Mouse (Mus musculus): ENCODE data around the gene Abraxas2. TPM values are rescaled to one million over a fixed set of nuclear protein-coding genes. Genes with fewer than 3 reads are reported as not detected.

The Abraxas2 gene
- polyA plus RNA-seq, 1 experiment from 2014 or later: 34.3 TPM

DNA sequence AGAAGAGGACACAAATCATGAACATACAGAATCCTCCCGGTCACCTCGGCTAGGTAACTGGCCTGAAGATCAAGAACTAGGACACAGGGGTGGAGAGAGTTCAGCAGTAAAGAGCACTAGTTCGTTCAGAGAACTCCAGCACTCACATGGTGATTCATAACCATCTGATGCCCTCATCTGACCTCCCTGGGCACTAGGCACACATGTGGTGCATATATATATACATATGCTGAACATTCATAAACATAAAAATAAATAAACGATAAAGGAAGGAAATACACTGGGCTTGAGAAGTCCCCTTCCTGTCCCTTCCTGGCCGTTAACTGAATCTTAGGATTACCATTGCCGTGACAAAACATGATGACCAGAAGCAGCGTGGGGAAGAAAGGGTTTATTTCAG lies 33.8 kb downstream of the Abraxas2 start:
- no peak overlapping the region for H3K4me3 ChIP-seq
- DNase-seq (ENCODE audit: low spot score): no peak
- no peaks in the 10 kb centered on the region for H3K9me3 ChIP-seq
- H3K27ac ChIP-seq (replicated peaks): no peak overlapping the region
- WGBS: 79% methylated on average over 7 of the region's 7 CpGs
- peaks cover 8% of the 10 kb centered on the region for H3K4me1 ChIP-seq
- no peaks in the 10 kb centered on the region for H3K36me3 ChIP-seq (replicated peaks)
- H3K27me3 ChIP-seq (replicated peaks; ENCODE audit: low read depth, poor library complexity, severe bottlenecking): no peaks in the 10 kb centered on the region

DNA sequence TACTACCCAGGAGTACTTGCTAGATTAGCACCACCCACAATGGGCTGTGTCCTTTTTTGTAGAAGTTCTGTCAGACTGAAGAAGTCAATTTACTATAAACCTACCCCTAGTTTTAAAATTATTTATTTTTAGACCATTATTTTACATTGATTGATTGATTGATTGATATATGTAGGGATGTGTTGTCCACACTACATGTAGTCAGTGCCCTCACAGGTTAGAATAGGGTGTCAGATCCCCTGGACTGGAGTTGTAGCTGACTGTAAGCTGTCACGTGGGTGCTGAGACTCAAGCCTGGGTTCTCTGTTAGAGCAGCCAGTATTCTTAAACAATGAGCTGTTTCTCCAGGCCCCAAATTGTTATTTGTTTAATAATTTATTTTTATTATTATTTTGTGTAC lies 34.3 kb downstream of the Abraxas2 start:
- Histone ChIP-seq H3K27me3 (replicated peaks; ENCODE audit: low read depth, poor library complexity, severe bottlenecking) (no peaks in the 10 kb centered on the region), H3K27ac (replicated peaks) (no peak overlapping the region), H3K36me3 (replicated peaks) (no peaks in the 10 kb centered on the region), H3K4me3 (no peak overlapping the region), H3K4me1 (peaks cover 4% of the 10 kb centered on the region), H3K9me3 (no peaks in the 10 kb centered on the region)
- DNase-seq (ENCODE audit: low spot score): no peak
- WGBS: 79% methylated on average over 1 of the region's 1 CpGs

DNA sequence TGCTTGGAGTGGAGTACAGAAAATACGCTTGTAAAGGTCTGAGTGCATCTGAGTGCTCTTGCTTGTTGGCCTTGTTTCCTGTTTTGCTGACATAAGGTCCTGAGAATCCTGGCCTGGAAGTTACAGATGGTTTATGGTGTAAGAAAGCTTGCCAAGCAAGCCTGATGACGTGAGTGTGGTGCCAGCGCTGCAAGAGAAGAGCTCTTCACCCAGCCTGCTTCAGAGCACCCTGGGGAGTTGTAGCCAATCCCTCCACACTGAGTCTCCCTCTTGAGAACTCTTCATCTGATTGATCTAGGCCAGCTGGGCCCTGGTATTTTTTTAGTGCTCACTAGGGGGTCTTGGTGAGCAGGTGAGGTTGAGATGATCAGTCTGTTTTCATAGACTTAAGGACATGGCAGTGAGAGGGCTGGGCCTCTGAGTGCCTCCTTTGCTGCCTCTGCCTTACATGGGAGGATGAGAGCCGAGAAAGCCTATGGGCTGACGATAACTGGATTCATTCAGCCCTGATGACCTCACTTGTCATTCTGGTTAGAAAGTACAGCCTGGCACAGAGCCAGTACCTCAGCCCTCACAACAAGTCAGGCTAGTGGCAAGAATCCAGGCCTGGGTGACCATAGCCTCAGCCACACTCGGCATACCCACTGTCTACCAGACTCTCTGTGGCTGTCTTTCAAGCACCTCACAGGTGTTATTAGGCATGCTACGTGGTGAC lies 36.0 kb downstream of the Abraxas2 start:
- Histone ChIP-seq H3K4me3 (no peak overlapping the region), H3K27me3 (replicated peaks; ENCODE audit: low read depth, poor library complexity, severe bottlenecking) (no peaks in the 10 kb centered on the region), H3K27ac (replicated peaks) (no peak overlapping the region), H3K9me3 (no peaks in the 10 kb centered on the region), H3K4me1 (peaks cover 4% of the 10 kb centered on the region; the same call in 1 of the 2 replicates), H3K36me3 (replicated peaks) (no peaks in the 10 kb centered on the region)
- DNase-seq (ENCODE audit: low spot score): no peak
- WGBS: 81% methylated on average over 7 of the region's 7 CpGs

DNA sequence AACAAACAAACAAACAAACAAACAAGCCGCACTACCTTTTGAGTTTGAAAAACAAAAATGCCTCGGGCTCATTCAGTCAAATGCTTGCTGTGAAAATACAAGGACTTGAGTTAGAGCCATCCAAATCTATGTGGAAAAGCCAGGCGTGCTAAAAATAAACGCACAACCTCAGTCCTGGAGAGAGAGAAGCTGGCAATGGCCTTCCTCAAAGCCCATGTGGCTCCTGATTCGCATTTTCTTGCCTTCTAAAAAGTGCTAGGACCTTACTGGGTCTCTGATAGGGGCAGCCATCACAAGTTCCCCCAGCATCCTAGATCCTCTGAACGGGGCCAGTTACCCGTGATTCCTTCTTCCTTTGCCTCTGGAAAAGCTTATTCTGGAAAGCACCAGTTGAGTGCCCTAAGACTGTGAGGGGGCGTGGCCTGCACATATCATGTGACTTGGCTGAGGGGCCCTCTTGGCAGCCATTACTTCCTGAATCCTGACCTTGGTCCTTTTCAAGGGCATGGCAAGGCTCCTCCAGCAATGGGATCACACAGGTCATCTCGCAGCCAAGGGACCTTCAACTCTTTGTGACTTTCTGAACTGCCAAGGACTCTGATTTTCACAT lies 37.3 kb downstream of the Abraxas2 start:
- WGBS: 87% methylated on average over 9 of the region's 9 CpGs
- DNase-seq (ENCODE audit: low spot score): no peak
- H3K4me3 ChIP-seq: no peak overlapping the region
- H3K36me3 ChIP-seq (replicated peaks): no peaks in the 10 kb centered on the region
- no peaks in the 10 kb centered on the region for H3K9me3 ChIP-seq
- H3K27ac ChIP-seq (replicated peaks): no peak overlapping the region
- H3K27me3 ChIP-seq (replicated peaks; ENCODE audit: low read depth, poor library complexity, severe bottlenecking): no peaks in the 10 kb centered on the region
- H3K4me1 ChIP-seq: peaks cover 4% of the 10 kb centered on the region; the same call in 1 of the 2 replicates

DNA sequence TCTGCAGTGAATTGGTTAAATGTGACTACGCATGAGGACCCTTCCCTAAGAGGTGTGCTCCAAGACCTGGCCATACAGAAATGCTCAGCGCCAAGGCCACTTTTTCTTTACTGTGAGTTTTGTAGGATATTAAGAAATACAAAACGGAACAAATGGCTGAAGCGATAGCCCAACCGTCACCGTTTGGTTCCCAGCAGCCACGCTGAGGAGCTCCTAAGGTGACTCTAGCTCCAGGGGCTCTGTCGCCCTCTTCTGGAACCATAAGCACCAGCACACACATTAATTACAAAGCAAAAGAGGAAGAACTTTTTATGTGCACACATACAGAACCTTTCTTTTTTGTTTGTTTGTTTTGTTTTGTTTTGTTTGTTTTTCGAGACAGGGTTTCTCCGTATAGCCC lies 38.2 kb downstream of the Abraxas2 start:
- H3K27ac ChIP-seq (replicated peaks): no peak overlapping the region
- no peaks in the 10 kb centered on the region for H3K36me3 ChIP-seq (replicated peaks)
- H3K27me3 ChIP-seq (replicated peaks; ENCODE audit: low read depth, poor library complexity, severe bottlenecking): no peaks in the 10 kb centered on the region
- H3K9me3 ChIP-seq: no peaks in the 10 kb centered on the region
- no peak overlapping the region for H3K4me3 ChIP-seq
- 79% methylated on average over 10 of the region's 10 CpGs for WGBS
- no peak for DNase-seq (ENCODE audit: low spot score)
- no peaks in the 10 kb centered on the region for H3K4me1 ChIP-seq

DNA sequence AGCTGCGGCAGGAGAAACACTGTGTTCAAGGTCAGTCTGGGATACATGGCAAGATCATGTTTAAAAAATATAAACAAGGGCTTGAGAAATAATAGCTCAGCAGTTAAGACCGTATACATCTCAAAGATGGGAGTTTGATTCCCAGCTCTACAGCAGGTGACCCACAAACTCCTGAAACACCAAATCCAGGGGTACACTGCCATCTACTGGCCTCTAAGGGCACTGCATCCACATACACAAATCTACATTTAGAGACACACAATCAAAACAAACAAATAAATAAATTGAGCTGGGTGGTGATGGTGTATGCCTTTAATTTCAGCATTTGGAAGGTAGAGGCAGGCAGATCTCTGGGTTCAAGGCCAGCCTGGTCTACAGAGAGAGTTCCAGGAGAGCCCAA lies 39.2 kb downstream of the Abraxas2 start:
- H3K9me3 ChIP-seq: no peaks in the 10 kb centered on the region
- no peaks in the 10 kb centered on the region for H3K36me3 ChIP-seq (replicated peaks)
- H3K4me3 ChIP-seq: no peak overlapping the region
- no peak overlapping the region for H3K27ac ChIP-seq (replicated peaks)
- WGBS: 89% methylated on average over 2 of the region's 2 CpGs
- DNase-seq (ENCODE audit: low spot score): no peak
- H3K27me3 ChIP-seq (replicated peaks; ENCODE audit: low read depth, poor library complexity, severe bottlenecking): no peaks in the 10 kb centered on the region
- no peaks in the 10 kb centered on the region for H3K4me1 ChIP-seq

DNA sequence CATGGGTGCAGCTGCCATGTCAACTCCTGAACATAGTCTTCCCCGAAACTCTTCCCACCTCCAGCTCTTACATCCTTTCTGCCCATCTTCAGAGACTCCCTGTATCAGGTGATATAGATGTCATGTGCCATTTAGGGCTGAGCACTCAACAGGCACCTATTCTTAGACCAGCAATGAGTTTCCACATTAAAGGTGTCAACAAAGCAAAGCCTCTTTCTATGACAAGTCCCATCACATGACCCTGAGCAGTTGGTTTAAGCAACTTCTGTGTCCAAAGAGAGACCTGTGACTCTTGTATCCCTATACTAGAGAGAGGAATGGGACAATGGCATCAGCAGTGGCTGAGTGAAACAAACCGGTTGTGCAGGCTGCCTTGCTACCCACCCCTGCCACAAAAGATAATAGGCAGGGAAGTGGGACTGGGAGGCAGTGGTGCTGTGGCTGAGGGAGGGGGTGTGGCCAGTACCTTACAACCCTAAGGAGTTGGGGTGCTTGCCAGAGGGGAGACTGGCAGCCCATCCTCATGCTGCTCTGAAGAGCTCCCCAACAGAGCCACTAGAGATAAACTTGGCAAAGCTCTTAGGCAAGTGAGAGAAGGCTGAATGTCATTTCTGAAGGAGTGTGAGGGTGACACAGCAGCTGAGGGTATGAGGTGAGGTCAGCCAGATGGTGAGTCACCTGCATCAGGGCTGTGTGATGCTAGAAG lies 42.0 kb downstream of the Abraxas2 start:
- DNase-seq (ENCODE audit: low spot score): no peak

DNA sequence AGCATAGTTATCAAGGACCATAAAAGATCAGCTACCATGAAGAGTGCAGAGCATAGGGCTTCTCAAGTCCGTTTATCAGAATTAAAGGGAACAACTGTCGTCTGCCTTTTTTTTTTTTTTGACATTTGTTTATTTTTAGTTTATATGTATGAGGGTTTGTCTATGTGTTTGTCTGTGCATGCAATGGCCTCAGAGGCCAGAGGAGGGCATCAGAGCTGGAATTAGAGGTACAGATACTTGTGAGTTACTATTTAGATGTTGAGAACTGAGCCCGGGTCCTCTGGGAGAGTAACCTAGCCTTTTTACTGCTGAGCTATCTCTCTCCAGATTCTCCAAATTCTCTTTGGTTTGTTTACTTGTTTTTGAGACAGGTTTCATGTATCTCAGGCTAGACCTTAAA lies 44.8 kb downstream of the Abraxas2 start:
- no peak overlapping the region for H3K4me3 ChIP-seq
- peaks cover 9% of the 10 kb centered on the region; the same call in 1 of the 2 replicates for H3K9me3 ChIP-seq
- 82% methylated on average over 3 of the region's 3 CpGs for WGBS
- no peaks in the 10 kb centered on the region for H3K4me1 ChIP-seq
- H3K27ac ChIP-seq (replicated peaks): no peak overlapping the region
- H3K36me3 ChIP-seq (replicated peaks): no peaks in the 10 kb centered on the region
- no peaks in the 10 kb centered on the region for H3K27me3 ChIP-seq (replicated peaks; ENCODE audit: low read depth, poor library complexity, severe bottlenecking)
- DNase-seq (ENCODE audit: low spot score): no peak

More for the DNA sequence above, 42.0 kb downstream of the Abraxas2 start:
- Histone ChIP-seq H3K27me3 (replicated peaks; ENCODE audit: low read depth, poor library complexity, severe bottlenecking) (no peaks in the 10 kb centered on the region), H3K4me1 (no peaks in the 10 kb centered on the region), H3K4me3 (no peak overlapping the region), H3K9me3 (no peaks in the 10 kb centered on the region), H3K36me3 (replicated peaks) (no peaks in the 10 kb centered on the region), H3K27ac (replicated peaks) (no peak overlapping the region)
- WGBS: 61% methylated on average over 2 of the region's 2 CpGs

DNA sequence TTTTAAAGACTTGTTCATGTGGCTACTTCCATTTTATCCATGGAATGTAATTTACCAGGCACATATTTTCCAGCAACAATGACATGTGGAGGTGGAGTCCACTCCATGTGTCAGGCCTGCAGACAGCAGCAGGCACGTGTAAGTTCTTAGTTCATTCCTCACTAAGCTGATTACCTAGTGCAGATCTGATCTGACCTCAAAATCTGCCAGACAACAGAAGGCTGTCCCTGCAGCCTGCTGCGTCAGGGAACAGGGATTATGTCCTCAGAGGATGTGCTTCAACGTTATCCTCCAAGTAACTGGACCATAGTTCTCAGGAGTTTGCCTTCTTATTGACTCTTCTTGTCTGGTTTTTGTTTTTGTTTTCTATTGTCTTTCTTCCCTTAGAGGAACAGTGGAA lies 62.9 kb downstream of the Abraxas2 start:
- 58% methylated on average over 3 of the region's 3 CpGs for WGBS
- DNase-seq (ENCODE audit: low spot score): no peak
- no peak overlapping the region for H3K4me3 ChIP-seq
- no peaks in the 10 kb centered on the region for H3K36me3 ChIP-seq (replicated peaks)
- H3K4me1 ChIP-seq: no peaks in the 10 kb centered on the region
- H3K27me3 ChIP-seq (replicated peaks; ENCODE audit: low read depth, poor library complexity, severe bottlenecking): no peaks in the 10 kb centered on the region
- peaks cover 9% of the 10 kb centered on the region; the same call in 1 of the 2 replicates for H3K9me3 ChIP-seq
- no peak overlapping the region for H3K27ac ChIP-seq (replicated peaks)

DNA sequence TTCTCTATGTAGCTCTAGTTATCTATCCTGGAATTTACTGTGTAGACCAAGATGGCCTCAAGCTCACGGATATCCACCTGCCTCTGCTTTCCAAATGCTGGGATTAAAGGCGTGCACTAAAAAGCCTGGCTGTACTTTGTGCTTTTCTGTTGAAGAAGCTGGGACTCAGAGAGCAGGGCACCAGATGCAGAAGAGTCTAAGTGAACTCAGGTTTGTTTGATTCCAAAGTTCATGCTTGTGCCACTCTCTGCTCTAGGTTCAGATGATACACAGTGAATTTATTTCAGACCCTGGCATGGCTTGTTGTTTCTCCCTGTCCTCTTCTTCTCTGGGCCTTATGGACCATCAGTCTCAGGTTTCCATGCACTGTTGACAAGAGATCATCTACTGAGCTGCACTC lies 66.2 kb downstream of the Abraxas2 start:
- H3K27me3 ChIP-seq (replicated peaks; ENCODE audit: low read depth, poor library complexity, severe bottlenecking): no peaks in the 10 kb centered on the region
- peaks cover 4% of the 10 kb centered on the region; the same call in 1 of the 2 replicates for H3K4me1 ChIP-seq
- H3K36me3 ChIP-seq (replicated peaks): no peaks in the 10 kb centered on the region
- H3K9me3 ChIP-seq: no peaks in the 10 kb centered on the region
- 75% methylated on average over 2 of the region's 2 CpGs for WGBS
- H3K27ac ChIP-seq (replicated peaks): no peak overlapping the region
- H3K4me3 ChIP-seq: no peak overlapping the region
- DNase-seq (ENCODE audit: low spot score): no peak

DNA sequence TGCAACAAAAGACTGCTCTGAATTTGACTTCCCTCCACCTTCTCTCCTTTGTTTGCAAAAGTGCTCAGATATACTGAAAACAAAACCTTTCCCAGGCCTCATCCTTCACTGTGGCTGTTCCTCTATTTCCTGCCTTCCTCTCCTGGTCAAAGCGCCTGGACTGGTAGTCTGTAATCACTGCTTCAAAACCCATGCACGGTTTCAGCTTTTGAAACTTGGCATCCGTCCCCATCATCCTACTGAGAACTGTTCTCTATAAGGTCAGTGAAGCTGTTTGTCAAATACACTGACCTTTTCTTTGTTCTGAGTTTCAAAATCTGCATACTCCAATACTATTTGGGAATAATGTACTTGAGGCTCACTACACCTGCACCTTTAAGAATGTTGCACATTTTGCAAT lies 68.2 kb downstream of the Abraxas2 start:
- H3K9me3 ChIP-seq: no peaks in the 10 kb centered on the region
- WGBS: 66% methylated on average over 3 of the region's 3 CpGs
- H3K36me3 ChIP-seq (replicated peaks): no peaks in the 10 kb centered on the region
- DNase-seq (ENCODE audit: low spot score): no peak
- H3K4me1 ChIP-seq: peaks cover 8% of the 10 kb centered on the region
- no peak overlapping the region for H3K27ac ChIP-seq (replicated peaks)
- H3K4me3 ChIP-seq: no peak overlapping the region
- H3K27me3 ChIP-seq (replicated peaks; ENCODE audit: low read depth, poor library complexity, severe bottlenecking): no peaks in the 10 kb centered on the region

DNA sequence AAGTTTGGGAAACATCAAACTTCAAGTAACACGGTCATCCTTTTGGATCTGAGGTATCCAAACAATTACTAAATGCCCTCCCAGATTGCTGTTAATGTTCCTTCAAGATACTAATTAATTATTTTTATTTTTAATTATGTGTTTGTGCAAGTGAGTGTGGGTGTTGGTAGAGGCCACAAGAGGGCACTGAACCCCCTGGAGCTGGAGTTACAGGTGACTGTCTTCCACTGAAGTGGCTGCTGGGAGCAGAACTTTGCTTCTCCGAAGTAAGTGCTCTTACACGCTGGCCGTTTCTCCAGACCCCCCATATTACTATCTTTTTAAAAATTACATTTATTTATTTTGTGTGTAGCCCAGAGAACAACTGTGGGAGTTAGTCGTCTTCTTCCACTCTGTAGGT lies 71.0 kb downstream of the Abraxas2 start:
- WGBS: 90% methylated on average over 5 of the region's 5 CpGs
- H3K36me3 ChIP-seq (replicated peaks): no peaks in the 10 kb centered on the region
- DNase-seq (ENCODE audit: low spot score): no peak
- no peaks in the 10 kb centered on the region for H3K27me3 ChIP-seq (replicated peaks; ENCODE audit: low read depth, poor library complexity, severe bottlenecking)
- no peaks in the 10 kb centered on the region for H3K9me3 ChIP-seq
- H3K27ac ChIP-seq (replicated peaks): peak overlapping the region; percentile 96; the same call in 1 of the 2 replicates
- H3K4me1 ChIP-seq: peaks cover 18% of the 10 kb centered on the region
- H3K4me3 ChIP-seq: peak overlapping the region; percentile 77

All from embryonic facial prominence, embryonic 10.5 days (tissue).